Mouse (Mus musculus) myocyte (in vitro differentiated cells): ENCODE data around the gene Prmt7. TPM values are rescaled to one million over a fixed set of nuclear protein-coding genes. Genes with fewer than 3 reads are reported as not detected.

Experiments used
- H3K27me3 ChIP-seq: one replicate; pipeline ENCODE4 v1.6.1; 2011; ENCODE audit not compliant: control insufficient read depth, insufficient read depth, insufficient read length
- H3K36me3 ChIP-seq: one replicate; pipeline ENCODE4 v1.6.1; 2011; ENCODE audit not compliant: control insufficient read depth, insufficient read depth
- H3K4me2 ChIP-seq: one replicate; pipeline ENCODE4 v1.6.1; 2011; ENCODE audit warnings: low read depth, control low read depth
- H3K4me3 ChIP-seq: one replicate; pipeline ENCODE4 v1.5.1; 2011; ENCODE audit warnings: mild to moderate bottlenecking, control low read depth, moderate library complexity
- H3K79me2 ChIP-seq: one replicate; pipeline ENCODE4 v1.6.1; 2011; ENCODE audit not compliant: control insufficient read depth, insufficient read depth
- H3ac ChIP-seq: one replicate; pipeline ENCODE4 v1.6.1; 2011; ENCODE audit not compliant: control insufficient read depth, insufficient read length
- CEBPB ChIP-seq: IDR thresholded peaks from 2 replicates; pipeline ENCODE4 v1.6.1; 2011; ENCODE audit warnings: mild to moderate bottlenecking, moderate library complexity; ENCODE audit not compliant: poor library complexity, insufficient read depth, severe bottlenecking
- E2F4 ChIP-seq: IDR thresholded peaks from one replicate; pipeline ENCODE4 v1.6.1; 2011; ENCODE audit warnings: mild to moderate bottlenecking, control low read depth, moderate library complexity; ENCODE audit not compliant: insufficient read depth
- MAX ChIP-seq: IDR thresholded peaks from one replicate; pipeline ENCODE4 v1.6.1; 2011; ENCODE audit warnings: low read depth, mild to moderate bottlenecking, control low read depth
- MYOD1 ChIP-seq, 3 experiments: IDR thresholded peaks; one replicate each; pipeline ENCODE4 v1.6.1; 2011; ENCODE audit warnings: control low read depth in 2 of 3, low read depth in 2 of 3, mild to moderate bottlenecking in 2 of 3, moderate library complexity in 1 of 3; ENCODE audit not compliant: insufficient read length in 2 of 3, control insufficient read depth in 1 of 3
- MYOG ChIP-seq, 3 experiments: IDR thresholded peaks; one replicate each; pipeline ENCODE4 v1.6.1; 2011; ENCODE audit warnings: control low read depth in 2 of 3, low read depth in 2 of 3, mild to moderate bottlenecking in 2 of 3; ENCODE audit not compliant: insufficient read length in 2 of 3, control insufficient read depth in 1 of 3, insufficient read depth in 1 of 3
- POLR2A ChIP-seq: IDR thresholded peaks from one replicate; pipeline ENCODE4 v1.6.1; 2011; ENCODE audit warnings: low read depth, mild to moderate bottlenecking, control low read depth, moderate library complexity; ENCODE audit not compliant: insufficient read length
- POLR2AphosphoS2 ChIP-seq: IDR thresholded peaks from one replicate; pipeline ENCODE4 v1.6.1; 2011; ENCODE audit warnings: low read depth, control low read depth; ENCODE audit not compliant: insufficient read length
- REST ChIP-seq: IDR thresholded peaks from one replicate; pipeline ENCODE4 v1.6.1; 2011; ENCODE audit warnings: mild to moderate bottlenecking, control low read depth, moderate library complexity; ENCODE audit not compliant: insufficient read depth, insufficient read length
- SRF ChIP-seq: IDR thresholded peaks from one replicate; pipeline ENCODE4 v1.6.1; 2011; ENCODE audit warnings: low read depth; ENCODE audit not compliant: control insufficient read depth, insufficient read length
- TCF12 ChIP-seq: IDR thresholded peaks from one replicate; pipeline ENCODE4 v1.6.1; 2011; ENCODE audit warnings: mild to moderate bottlenecking, control low read depth; ENCODE audit not compliant: poor library complexity, insufficient read depth, severe bottlenecking
- TCF3 ChIP-seq: IDR thresholded peaks from one replicate; pipeline ENCODE4 v1.6.1; 2011; ENCODE audit warnings: low read depth, control low read depth; ENCODE audit not compliant: insufficient read length
- USF1 ChIP-seq: IDR thresholded peaks from one replicate; pipeline ENCODE4 v1.6.1; 2011; ENCODE audit warnings: low read depth, mild to moderate bottlenecking, control low read depth, moderate library complexity
- polyA plus RNA-seq: library from polyadenylated mRNA; unstranded; fragments of >200 nt; fragmentation: generic; extraction: Trizol; gene quantifications from one replicate; pipeline ENCODE4 v1.2.1, GENCODE M21; 2012; ENCODE audit warnings: missing spikeins

Gene Prmt7
- polyA plus RNA-seq, 1 experiment, result 36.4 TPM

DNA sequence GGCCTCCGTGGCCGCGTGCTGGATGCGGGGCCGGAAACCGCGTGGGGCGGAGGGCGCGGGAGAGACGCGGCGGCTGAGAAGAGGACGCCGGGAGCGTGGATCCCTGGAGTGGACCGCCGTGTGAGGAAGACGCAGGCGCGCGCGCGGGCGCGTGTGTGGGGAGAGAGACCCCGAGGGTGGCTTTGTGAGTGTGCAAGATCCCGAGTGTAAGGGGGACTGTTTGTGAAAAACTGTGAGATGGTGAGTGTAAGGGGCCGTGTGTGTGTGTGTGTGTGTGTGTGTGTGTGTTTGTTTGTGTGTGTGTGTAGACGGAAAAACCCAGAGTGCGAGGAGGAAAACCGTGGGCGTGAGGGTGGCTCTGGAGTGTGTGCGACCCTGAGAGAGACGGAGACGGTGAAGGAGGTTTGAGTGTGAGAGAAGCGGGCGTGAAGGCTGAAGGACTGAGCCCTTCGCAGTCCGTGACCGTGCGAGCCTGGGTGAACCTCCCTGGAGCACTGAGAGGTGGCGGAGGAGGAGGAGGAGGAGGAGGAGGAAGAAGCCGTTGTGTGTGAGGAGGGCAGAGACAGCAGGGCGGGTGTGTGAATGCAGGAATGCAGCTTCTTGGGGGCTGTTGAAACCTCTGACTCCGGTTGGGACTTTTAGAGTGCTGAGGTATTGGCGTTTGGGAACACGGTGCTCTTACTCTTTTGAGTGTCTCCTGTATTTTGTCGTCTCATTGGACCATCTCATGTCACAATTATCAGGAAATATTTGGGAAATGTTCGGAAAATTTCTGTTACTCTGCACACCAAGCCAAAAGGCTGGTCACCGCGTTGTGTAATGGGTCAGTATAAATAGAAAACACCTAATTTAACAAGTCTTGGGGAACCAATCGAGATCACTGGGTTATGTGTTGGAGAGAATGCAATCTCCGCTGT, 41.5 kb upstream of the Prmt7 start:
- TF ChIP-seq MAX (no peak), POLR2A (peak; percentile 40), REST (no peak), TCF3 (no peak)
- H3K27me3 ChIP-seq, result no peaks in the 10 kb centered on the region
- H3K36me3 ChIP-seq, result peaks cover 2% of the 10 kb centered on the region
- peak overlapping the region; percentile 74 for H3ac ChIP-seq
- H3K4me3 ChIP-seq, result peak overlapping the region; percentile 89
- H3K4me2 ChIP-seq, result peak overlapping the region; percentile 100
- H3K79me2 ChIP-seq, result peaks cover 31% of the 10 kb centered on the region

DNA sequence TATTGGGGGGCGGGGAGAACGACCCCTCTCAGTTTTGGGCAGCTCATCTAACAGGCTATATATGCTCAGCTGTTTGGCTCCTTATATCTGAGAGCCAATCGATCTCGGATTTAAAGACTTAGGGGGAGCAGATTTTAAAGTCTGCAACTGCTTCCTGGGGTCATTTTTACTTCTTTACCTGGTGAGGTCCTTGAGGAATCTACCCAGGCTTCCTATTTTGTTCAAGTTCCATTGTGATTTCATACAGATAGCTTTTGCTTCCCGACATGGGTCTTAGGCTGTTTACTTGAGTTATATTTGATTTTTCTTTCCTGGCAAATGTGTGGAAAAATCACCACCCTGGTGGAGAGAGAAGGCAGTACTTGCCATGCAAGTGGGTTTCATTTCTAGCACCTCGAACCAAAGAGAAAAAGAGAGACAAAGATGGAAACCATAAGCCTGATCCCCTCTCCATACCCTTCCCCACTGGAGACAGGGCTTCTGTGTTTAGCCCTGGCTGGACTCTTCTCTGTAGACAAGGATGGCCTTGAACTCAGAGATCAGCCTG, 40.7 kb upstream of the Prmt7 start:
- H3K4me2 ChIP-seq, result peak overlapping the region; percentile 100
- no peaks in the 10 kb centered on the region for H3K27me3 ChIP-seq
- peak overlapping the region; percentile 89 for H3K4me3 ChIP-seq
- H3K79me2 ChIP-seq, result peaks cover 34% of the 10 kb centered on the region
- peak overlapping the region; percentile 74 for H3ac ChIP-seq
- no peaks in the 10 kb centered on the region for H3K36me3 ChIP-seq
- TF ChIP-seq SRF (no peak), MAX (no peak), REST (no peak), POLR2AphosphoS2 (no peak), TCF3 (no peak), POLR2A (no peak), TCF12 (no peak), MYOG (IDR thresholded peaks at IDR 0.05; ENCODE audit: control insufficient read depth in 1 of 3, insufficient read depth in 1 of 3, insufficient read length in 2 of 3, low read depth in 2 of 3) (no peak), USF1 (no peak), E2F4 (no peak), MYOD1 (IDR thresholded peaks at IDR 0.05; ENCODE audit: control insufficient read depth in 1 of 3, insufficient read length in 2 of 3, low read depth in 2 of 3) (no peak), CEBPB (no peak)

- Histone ChIP-seq H3K4me2 (no peak overlapping the region), H3K79me2 (peaks cover 57% of the 10 kb centered on the region), H3K4me3 (no peak overlapping the region), H3K27me3 (no peaks in the 10 kb centered on the region), H3ac (no peak overlapping the region), H3K36me3 (no peaks in the 10 kb centered on the region)
- TF ChIP-seq TCF3 (no peak), REST (no peak), E2F4 (no peak), POLR2A (no peak), MYOD1 (IDR thresholded peaks at IDR 0.05; ENCODE audit: control insufficient read depth in 1 of 3, insufficient read length in 2 of 3, low read depth in 2 of 3) (no peak), MYOG (IDR thresholded peaks at IDR 0.05; ENCODE audit: control insufficient read depth in 1 of 3, insufficient read depth in 1 of 3, insufficient read length in 2 of 3, low read depth in 2 of 3) (no peak), SRF (no peak), MAX (no peak), TCF12 (no peak), USF1 (no peak), POLR2AphosphoS2 (no peak), CEBPB (no peak)
These were observed 37.2 kb upstream of the Prmt7 start for GRCm38 (mm10) chr8:106173566-106173965.

DNA sequence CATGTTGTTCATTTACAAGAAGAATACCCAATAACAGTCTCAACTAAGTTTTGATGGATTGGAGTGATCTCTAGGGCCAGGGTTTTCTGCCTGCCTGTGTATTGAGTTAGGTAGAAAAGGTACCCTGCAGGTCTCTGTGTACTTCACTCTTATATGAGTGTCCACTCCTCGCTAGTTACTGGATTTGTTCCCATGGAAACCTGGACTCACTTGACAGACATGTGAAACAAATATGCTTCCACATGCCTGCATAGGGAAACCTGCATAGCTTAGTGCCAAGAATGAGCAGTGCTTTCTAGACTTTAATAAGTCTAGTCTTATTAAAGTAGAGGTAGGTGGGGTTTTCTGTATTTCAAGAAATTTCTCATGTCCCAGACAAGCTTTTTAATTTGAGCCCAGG, 33.8 kb upstream of the Prmt7 start:
- no peak overlapping the region for H3ac ChIP-seq
- peaks cover 32% of the 10 kb centered on the region for H3K79me2 ChIP-seq
- TF ChIP-seq MYOD1 (IDR thresholded peaks at IDR 0.05; ENCODE audit: control insufficient read depth in 1 of 3, insufficient read length in 2 of 3, low read depth in 2 of 3) (no peak), TCF12 (no peak), MAX (no peak), POLR2AphosphoS2 (no peak), SRF (no peak), REST (no peak), USF1 (no peak)
- H3K4me3 ChIP-seq, result no peak overlapping the region
- H3K27me3 ChIP-seq, result no peaks in the 10 kb centered on the region
- peaks cover 4% of the 10 kb centered on the region for H3K36me3 ChIP-seq
- H3K4me2 ChIP-seq, result no peak overlapping the region

- no peak overlapping the region for H3ac ChIP-seq
- H3K36me3 ChIP-seq, result peaks cover 4% of the 10 kb centered on the region
- H3K79me2 ChIP-seq, result peaks cover 32% of the 10 kb centered on the region
- H3K27me3 ChIP-seq, result no peaks in the 10 kb centered on the region
- H3K4me3 ChIP-seq, result no peak overlapping the region
- TF ChIP-seq POLR2AphosphoS2 (no peak), SRF (no peak), USF1 (no peak), MAX (no peak), CEBPB (no peak), E2F4 (no peak), REST (no peak), TCF12 (no peak), TCF3 (no peak)
- no peak overlapping the region for H3K4me2 ChIP-seq
These were observed 33.1 kb upstream of the Prmt7 start for GRCm38 (mm10) chr8:106177594-106177993.
